Mouse (Mus musculus): ENCODE data around the gene Adamtsl1.

DNA sequence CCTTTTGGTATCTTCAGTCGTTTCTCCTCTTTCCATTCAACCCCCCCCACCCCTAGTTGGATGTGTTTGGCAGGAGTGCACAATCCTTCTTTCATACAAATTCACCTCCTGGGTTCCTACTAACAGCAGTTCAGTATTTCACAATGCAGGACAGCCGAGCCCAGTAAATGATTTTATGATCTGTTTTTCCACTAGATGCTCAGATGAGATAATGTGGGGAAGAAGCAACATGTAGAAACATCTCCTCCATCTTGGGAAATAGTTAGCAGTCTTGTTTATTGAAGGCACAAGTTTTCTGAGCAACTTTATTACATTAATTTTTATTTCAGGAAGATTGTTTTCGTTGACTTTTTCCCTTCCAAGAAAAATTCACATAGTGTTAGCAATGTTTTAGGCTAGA lies 40.7 kb downstream of the Adamtsl1 start:
- TF ChIP-seq CHD2 (IDR thresholded peaks at IDR 0.05; ENCODE audit: low read depth, low read length) (no peak), MAFK (IDR thresholded peaks at IDR 0.05; ENCODE audit: insufficient read depth, low read depth, low read length) (no peak), ZNF384 (IDR thresholded peaks at IDR 0.05; ENCODE audit: low read depth, low read length) (no peak)

Data from ES-E14 (cell line).